Mouse (Mus musculus) heart, adult 2 months (tissue): ENCODE measurements around the gene Phf5a. TPM values are rescaled to one million over a fixed set of nuclear protein-coding genes. Genes with fewer than 3 reads are reported as not detected.

ENCODE experiments used
- DNase-seq, 2 experiments: peaks; one replicate each; pipeline ENCODE4 v3.0.0; 2021
- H3K27ac ChIP-seq: fragments of 200-600 bp; 2 replicates; pipeline ENCODE4 v1.8.1; 2022
- H3K27me3 ChIP-seq: fragments of 200-500 bp; 2 replicates; pipeline ENCODE4 v1.6.1; 2012; ENCODE audit warnings: mild to moderate bottlenecking, low read length, inconsistent platforms, mixed read lengths; ENCODE audit not compliant: control insufficient read depth, insufficient read depth
- H3K36me3 ChIP-seq: fragments of 200-500 bp; 2 replicates; pipeline ENCODE4 v1.6.1; 2012; ENCODE audit warnings: low read length, inconsistent platforms; ENCODE audit not compliant: control insufficient read depth, insufficient read depth
- H3K4me1 ChIP-seq: fragments of 200-500 bp; 2 replicates; pipeline ENCODE4 v1.6.1; 2011; ENCODE audit warnings: low read length; ENCODE audit not compliant: control insufficient read depth, insufficient read depth
- H3K4me3 ChIP-seq: fragments of 200-600 bp; 2 replicates; pipeline ENCODE4 v1.8.1; 2022
- H3K79me2 ChIP-seq: fragments of 200-500 bp; replicated peaks from 2 replicates; pipeline ENCODE4 v1.6.1; 2012; ENCODE audit warnings: mild to moderate bottlenecking, inconsistent platforms, low read length, moderate library complexity, mixed read lengths; ENCODE audit not compliant: control insufficient read depth, insufficient read depth
- H3K9ac ChIP-seq: fragments of 200-500 bp; 2 replicates; pipeline ENCODE4 v1.6.1; 2012; ENCODE audit warnings: low read depth, mild to moderate bottlenecking, control low read depth, inconsistent platforms, low read length, mixed read lengths
- CTCF ChIP-seq: fragments of 200-600 bp; IDR thresholded peaks from 2 replicates; pipeline ENCODE4 v1.8.1; 2022; ENCODE audit warnings: antibody characterized with exemption, mild to moderate bottlenecking, moderate library complexity
- EP300 ChIP-seq: fragments of 200-500 bp; IDR thresholded peaks from 2 replicates; pipeline ENCODE4 v1.6.1; 2011; ENCODE audit warnings: low read depth, low read length, control low read depth; ENCODE audit not compliant: insufficient read depth
- POLR2A ChIP-seq: fragments of 200-500 bp; IDR thresholded peaks from 2 replicates; pipeline ENCODE4 v1.6.1; 2011; ENCODE audit warnings: mild to moderate bottlenecking, low read depth, low read length, control low read depth; ENCODE audit not compliant: insufficient read depth
- WGBS: fragments of 180-500 bp; shearing (Covaris S2); methylation state at CpG from one replicate; pipeline ENCODE4 v1.1.7; 2018; 5-methylcytosine and 5-hydroxymethylcytosine counted together
- intact Hi-C: fragments of 180-260 bp; cut with DNase I; formaldehyde crosslinking; loops from one replicate; pipeline ENCODE4 v1.15.1; 2025
- polyA plus RNA-seq: library from polyadenylated mRNA; depleted of rRNA; stranded (reverse); fragments of >200 nt; gene quantifications from 2 replicates; pipeline ENCODE4 v1.2.3, GENCODE M21; 2012
- total RNA-seq, 2 experiments: library from RNA; stranded (reverse); gene quantifications; 2 replicates each; pipeline ENCODE4 v1.2.3; 2021

Gene Phf5a
- total and polyA plus RNA-seq, 3 experiments: 30.2 to 36.5 (median 30.2) TPM

DNA sequence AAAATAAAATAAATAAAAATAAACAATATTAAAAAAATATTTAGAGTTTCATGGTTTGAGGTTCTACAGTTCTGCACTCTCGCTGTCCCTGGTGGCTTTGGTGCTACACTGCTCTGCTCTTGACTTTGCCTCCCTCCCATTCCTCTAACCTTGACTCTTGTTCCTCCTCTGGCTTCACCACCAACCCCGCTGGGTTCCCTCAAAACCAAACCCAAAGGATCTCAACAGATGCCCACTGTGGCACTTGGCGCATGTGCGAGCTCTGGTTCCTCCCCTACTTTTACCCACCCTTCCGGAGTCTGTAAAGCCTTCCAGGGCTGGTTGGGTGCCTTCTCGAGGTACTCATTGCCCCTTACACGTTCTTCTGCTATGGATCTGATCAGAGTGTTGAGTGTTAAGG lies 29.4 kb downstream of the Phf5a start:
- H3K79me2 ChIP-seq: no peaks in the 10 kb centered on the region
- 87% methylated on average over 7 of the region's 7 CpGs for WGBS
- TF ChIP-seq CTCF: no peak
- TF ChIP-seq EP300: no peak
- no peak for TF ChIP-seq POLR2A
- no peak overlapping the region for H3K9ac ChIP-seq
- H3K4me1 ChIP-seq: peaks cover 19% of the 10 kb centered on the region
- H3K4me3 ChIP-seq: no peak overlapping the region
- no peaks in the 10 kb centered on the region for H3K36me3 ChIP-seq
- DNase-seq: no peak
- intact Hi-C loops: no loop called here
- no peaks in the 10 kb centered on the region for H3K27me3 ChIP-seq
- H3K27ac ChIP-seq: no peak overlapping the region

DNA sequence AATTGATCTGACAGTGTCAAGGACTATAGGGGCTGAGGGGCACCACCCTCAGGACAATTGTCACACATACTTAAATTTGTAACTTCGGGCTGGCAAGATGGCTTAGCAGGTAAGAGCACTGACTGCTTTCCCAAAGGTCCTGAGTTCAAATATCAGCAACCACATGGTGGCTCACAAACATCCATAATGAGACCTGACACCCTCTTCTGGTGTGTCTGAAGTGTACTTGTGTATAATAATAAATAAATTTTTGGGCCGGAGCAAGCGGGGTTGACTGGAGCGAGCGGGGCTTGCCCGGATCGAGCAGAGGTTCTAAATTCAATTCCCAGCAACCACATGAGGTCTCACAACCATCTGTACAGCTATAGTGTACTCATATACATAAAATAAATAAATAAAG lies 31.4 kb downstream of the Phf5a start:
- Histone ChIP-seq H3K36me3 (no peaks in the 10 kb centered on the region), H3K27me3 (no peaks in the 10 kb centered on the region), H3K4me1 (peaks cover 21% of the 10 kb centered on the region), H3K4me3 (no peak overlapping the region), H3K79me2 (no peaks in the 10 kb centered on the region), H3K9ac (peak overlapping the region; percentile 39), H3K27ac (peak overlapping the region; percentile 97)
- no peak for DNase-seq
- TF ChIP-seq CTCF (no peak), EP300 (no peak)
- WGBS: 77% methylated on average over 7 of the region's 7 CpGs
- intact Hi-C loops: no loop called here

DNA sequence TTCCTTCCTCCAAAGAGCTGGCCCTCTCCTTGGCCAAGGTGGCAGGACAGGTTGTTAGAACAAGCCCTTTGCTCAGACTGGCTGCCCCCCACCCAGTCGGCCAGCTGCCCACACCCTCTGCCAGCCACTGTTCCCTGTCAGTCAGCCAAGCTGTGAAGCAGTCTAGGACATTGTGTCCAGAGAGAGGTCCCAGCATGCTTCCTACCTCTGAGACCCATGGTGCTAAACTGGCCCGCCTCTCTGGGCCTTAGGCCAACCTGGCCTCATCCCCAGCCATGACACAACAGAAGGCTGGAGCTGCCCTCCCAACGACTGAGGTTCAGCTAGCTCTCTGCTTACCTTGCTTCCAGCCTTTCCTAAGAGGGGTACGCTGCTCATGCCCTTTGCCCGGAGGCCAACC lies 32.1 kb downstream of the Phf5a start:
- intact Hi-C loops: no loop called here
- WGBS: 20% methylated on average over 5 of the region's 5 CpGs
- peak; percentile 91 to 93 for DNase-seq
- H3K4me1 ChIP-seq: peaks cover 22% of the 10 kb centered on the region
- peak overlapping the region; percentile 97 for H3K27ac ChIP-seq
- no peaks in the 10 kb centered on the region for H3K79me2 ChIP-seq
- TF ChIP-seq POLR2A (peak; percentile 84), CTCF (no peak), EP300 (peak; percentile 100)
- H3K36me3 ChIP-seq: no peaks in the 10 kb centered on the region
- H3K9ac ChIP-seq: peak overlapping the region; percentile 39
- H3K27me3 ChIP-seq: no peaks in the 10 kb centered on the region
- H3K4me3 ChIP-seq: no peak overlapping the region

DNA sequence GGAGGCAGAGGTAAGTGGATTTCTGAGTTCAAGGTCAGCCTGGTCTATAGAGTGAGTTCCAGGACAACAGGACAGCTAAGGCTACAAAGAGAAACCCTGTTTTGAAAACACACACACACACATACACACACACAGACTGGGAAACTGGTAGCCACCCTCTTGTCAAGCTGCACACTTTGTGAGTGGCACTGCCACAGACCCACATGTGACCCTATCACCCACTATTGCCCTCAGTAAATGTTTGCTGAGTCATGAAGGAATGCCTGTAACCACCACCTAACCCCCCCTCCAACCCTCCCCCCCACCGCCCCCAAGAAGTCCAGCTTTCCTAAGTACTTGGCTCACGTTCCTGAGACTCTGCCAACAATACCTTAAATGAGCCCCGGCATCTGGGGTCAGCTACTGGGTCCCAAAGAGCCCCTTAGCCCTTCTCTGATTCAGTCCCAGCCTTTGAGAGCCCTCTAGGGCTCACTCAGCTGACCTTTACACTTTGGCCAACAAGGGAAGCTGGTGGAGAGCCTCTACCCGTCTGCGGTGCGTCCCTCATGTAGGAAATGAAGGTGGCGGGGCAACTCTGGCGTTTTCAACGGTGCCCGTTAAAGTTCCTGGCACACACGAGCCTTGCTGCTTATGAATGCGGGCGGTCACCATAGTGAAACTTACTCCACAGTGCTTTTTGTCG lies 33.0 kb downstream of the Phf5a start:
- no peaks in the 10 kb centered on the region for H3K36me3 ChIP-seq
- H3K79me2 ChIP-seq: no peaks in the 10 kb centered on the region
- intact Hi-C loops: no loop called here
- H3K27me3 ChIP-seq: no peaks in the 10 kb centered on the region
- peak overlapping the region; percentile 97 for H3K27ac ChIP-seq
- no peak overlapping the region for H3K4me3 ChIP-seq
- H3K4me1 ChIP-seq: peaks cover 25% of the 10 kb centered on the region
- no peak overlapping the region for H3K9ac ChIP-seq
- no peak for TF ChIP-seq CTCF
- peak; percentile 16; the same call in 1 of the 2 replicates for TF ChIP-seq POLR2A
- TF ChIP-seq EP300: peak; percentile 91
- WGBS: 40% methylated on average over 14 of the region's 14 CpGs
- DNase-seq: peak; percentile 48 to 54

DNA sequence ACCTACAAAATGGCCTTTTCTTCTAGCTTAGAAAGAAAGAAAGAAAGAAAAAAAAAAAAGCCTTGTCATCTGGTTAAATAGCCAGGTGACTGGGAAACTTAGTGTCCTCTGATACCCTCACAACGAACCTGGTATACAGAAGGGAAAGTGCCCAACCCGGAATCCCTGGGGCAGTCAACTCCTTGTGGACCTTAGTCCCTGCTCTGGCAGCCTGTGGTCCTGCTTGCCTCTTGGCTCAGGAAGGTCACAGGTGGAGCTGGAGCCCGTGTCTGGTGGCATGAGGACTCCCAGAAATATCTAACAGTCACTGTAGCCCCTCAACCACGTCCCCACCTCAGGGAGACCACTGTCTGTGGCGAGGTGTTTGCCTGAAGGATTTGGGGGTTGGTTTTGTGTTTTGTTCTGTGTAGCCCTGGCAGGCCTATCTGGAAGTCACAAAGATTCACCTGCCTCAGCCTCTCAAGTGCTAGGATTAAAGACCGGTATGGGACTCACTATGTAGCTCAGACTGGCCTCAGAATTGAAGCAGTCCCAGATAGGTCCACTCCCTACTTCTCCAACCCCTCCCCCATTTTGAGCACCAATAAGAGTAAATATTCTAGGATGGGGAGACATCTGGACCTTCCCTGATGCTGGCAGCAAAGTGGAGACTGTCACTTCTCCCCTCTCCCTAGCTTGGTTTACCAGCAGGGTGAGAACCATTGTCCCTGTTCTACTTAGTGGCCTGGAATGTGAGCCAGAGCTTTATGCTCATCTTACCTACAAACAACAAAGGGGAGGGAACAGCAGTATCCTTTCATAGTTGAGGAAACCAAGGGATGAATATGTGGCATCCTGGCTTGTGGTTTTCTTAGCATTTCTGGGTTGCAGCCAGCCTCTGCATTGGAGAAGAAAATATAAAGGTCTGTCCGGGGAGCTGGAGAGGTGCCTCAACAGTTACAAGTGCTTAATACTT lies 34.5 kb downstream of the Phf5a start:
- intact Hi-C loops: loop anchor here (1.0 kb wide), 1 partner anchor 21 kb away; the partner anchor contains the start of gene Tob2
- peaks cover 28% of the 10 kb centered on the region for H3K4me1 ChIP-seq
- H3K36me3 ChIP-seq: no peaks in the 10 kb centered on the region
- peak overlapping the region; percentile 60 for H3K9ac ChIP-seq
- no peak for TF ChIP-seq EP300
- no peak for TF ChIP-seq POLR2A
- no peak for TF ChIP-seq CTCF
- DNase-seq: no peak
- 52% methylated on average over 7 of the region's 7 CpGs for whole genome bisulfite sequencing
- no peak overlapping the region; the same call in 1 of the 2 replicates for H3K4me3 ChIP-seq
- no peaks in the 10 kb centered on the region for H3K79me2 ChIP-seq
- no peaks in the 10 kb centered on the region for H3K27me3 ChIP-seq
- peak overlapping the region; percentile 97 for H3K27ac ChIP-seq
